Mouse (Mus musculus): ENCODE data around the gene Scn3a. TPM values are rescaled to one million over a fixed set of nuclear protein-coding genes. Genes with fewer than 3 reads are reported as not detected.
A peak's percentile ranks its signal among the peaks of the same experiment; 100 is the strongest.

The Scn3a gene
- 10 to 100 TPM; 27.8 to 31.3 (median 28.3) TPM for total RNA-seq (2022)

- peak in 1 of 2 experiments; percentile 46 for DNase-seq (ENCODE audit: low spot score in 2 of 2)
Measured at GRCm38 (mm10) chr2:65566793-65567787, at the start of gene Scn3a. TSS of gene Scn3a (minus strand) at chr2:65567627.

- DNase-seq (ENCODE audit: low spot score in 2 of 2) = no peak
Measured at GRCm38 (mm10) chr2:65611887-65612286, 44.5 kb upstream of the Scn3a start.

GRCm38 (mm10) chr2:65607813-65608212, 40.4 kb upstream of the Scn3a start:
- no peak for DNase-seq (ENCODE audit: low spot score in 2 of 2)

GRCm38 (mm10) chr2:65587679-65588078, 20.3 kb upstream of the Scn3a start:
- peak in 1 of 2 experiments; percentile 63 for DNase-seq (ENCODE audit: low spot score in 2 of 2)

- no peak for DNase-seq (ENCODE audit: low spot score in 2 of 2)
Measured at GRCm38 (mm10) chr2:65567925-65568324, 498 bp upstream of the Scn3a start.

GRCm38 (mm10) chr2:65563898-65564297, 3.5 kb downstream of the Scn3a start:
- no peak for DNase-seq (ENCODE audit: low spot score in 2 of 2)

- DNase-seq (ENCODE audit: low spot score in 2 of 2) = no peak
Measured at GRCm38 (mm10) chr2:65557719-65558118, 9.7 kb downstream of the Scn3a start.

GRCm38 (mm10) chr2:65554662-65555061, 12.8 kb downstream of the Scn3a start:
- DNase-seq (ENCODE audit: low spot score in 2 of 2) = no peak

GRCm38 (mm10) chr2:65553473-65553872, 14.0 kb downstream of the Scn3a start:
- no peak for DNase-seq (ENCODE audit: low spot score in 2 of 2)

GRCm38 (mm10) chr2:65552727-65553126, 14.7 kb downstream of the Scn3a start:
- no peak for DNase-seq (ENCODE audit: low spot score in 2 of 2)

- DNase-seq (ENCODE audit: low spot score in 2 of 2) = no peak
Measured at GRCm38 (mm10) chr2:65552222-65552621, 15.2 kb downstream of the Scn3a start.

- no peak for DNase-seq (ENCODE audit: low spot score in 2 of 2)
Measured at GRCm38 (mm10) chr2:65551736-65552135, 15.7 kb downstream of the Scn3a start.

GRCm38 (mm10) chr2:65550564-65550963, 16.9 kb downstream of the Scn3a start:
- DNase-seq (ENCODE audit: low spot score in 2 of 2) = no peak

- no peak for DNase-seq (ENCODE audit: low spot score in 2 of 2)
Measured at GRCm38 (mm10) chr2:65548665-65549064, 18.8 kb downstream of the Scn3a start.

- no peak for DNase-seq (ENCODE audit: low spot score in 2 of 2)
Measured at GRCm38 (mm10) chr2:65547341-65547740, 20.1 kb downstream of the Scn3a start.

- DNase-seq (ENCODE audit: low spot score in 2 of 2) = no peak
Measured at GRCm38 (mm10) chr2:65542906-65543592, 24.4 kb downstream of the Scn3a start.

GRCm38 (mm10) chr2:65541781-65542180, 25.6 kb downstream of the Scn3a start:
- no peak for DNase-seq (ENCODE audit: low spot score in 2 of 2)

- DNase-seq (ENCODE audit: low spot score in 2 of 2) = no peak
Measured at GRCm38 (mm10) chr2:65538436-65538835, 29.0 kb downstream of the Scn3a start.

- DNase-seq (ENCODE audit: low spot score in 2 of 2) = no peak
Measured at GRCm38 (mm10) chr2:65532127-65532854, 35.1 kb downstream of the Scn3a start.

- no peak for DNase-seq (ENCODE audit: low spot score in 2 of 2)
Measured at GRCm38 (mm10) chr2:65529148-65529547, 38.3 kb downstream of the Scn3a start.

- no peak for DNase-seq (ENCODE audit: low spot score in 2 of 2)
Measured at GRCm38 (mm10) chr2:65516703-65517102, 50.7 kb downstream of the Scn3a start.

GRCm38 (mm10) chr2:65508217-65508616, 59.2 kb downstream of the Scn3a start:
- no peak for DNase-seq (ENCODE audit: low spot score in 2 of 2)

All from left cerebral cortex, adult 8-10 months (tissue).